Mouse (Mus musculus) C2C12 (cell line): ENCODE measurements around the gene Dnah6. TPM values are rescaled to one million over a fixed set of nuclear protein-coding genes. Genes with fewer than 3 reads are reported as not detected.
A peak's percentile ranks its signal among the peaks of the same experiment; 100 is the strongest.

Source experiments
- H3K27me3 ChIP-seq: one replicate; pipeline ENCODE4 v1.6.1; 2011; ENCODE audit not compliant: control insufficient read depth, insufficient read depth, insufficient read length
- H3K36me3 ChIP-seq: one replicate; pipeline ENCODE4 v1.6.1; 2011; ENCODE audit not compliant: control insufficient read depth, insufficient read depth
- H3K4me3 ChIP-seq: one replicate; pipeline ENCODE4 v1.5.1; 2011; ENCODE audit warnings: mild to moderate bottlenecking, control low read depth; ENCODE audit not compliant: poor library complexity, insufficient read depth, severe bottlenecking
- H3K79me2 ChIP-seq: one replicate; pipeline ENCODE4 v1.6.1; 2011; ENCODE audit not compliant: control insufficient read depth, insufficient read depth
- H3K79me3 ChIP-seq: one replicate; pipeline ENCODE4 v1.6.1; 2011; ENCODE audit warnings: low read depth, control low read depth
- H3ac ChIP-seq: one replicate; pipeline ENCODE3; 2011; ENCODE audit warnings: low read depth; ENCODE audit not compliant: control insufficient read depth, insufficient read length
- CEBPB ChIP-seq: IDR thresholded peaks from one replicate; pipeline ENCODE4 v1.6.1; 2011; ENCODE audit warnings: low read depth, mild to moderate bottlenecking, control low read depth, moderate library complexity
- CTCF ChIP-seq: IDR thresholded peaks from one replicate; pipeline ENCODE4 v1.5.1; 2011; ENCODE audit not compliant: control insufficient read depth, insufficient read depth, insufficient read length
- FOSL1 ChIP-seq: IDR thresholded peaks from one replicate; pipeline ENCODE4 v1.8.0; 2011; ENCODE audit warnings: mild to moderate bottlenecking, low read length; ENCODE audit not compliant: poor library complexity, insufficient read depth, severe bottlenecking
- MAX ChIP-seq: IDR thresholded peaks from one replicate; pipeline ENCODE4 v1.6.1; 2011; ENCODE audit warnings: mild to moderate bottlenecking, control low read depth
- MYOD1 ChIP-seq: IDR thresholded peaks from one replicate; pipeline ENCODE4 v1.6.1; 2011; ENCODE audit warnings: low read depth; ENCODE audit not compliant: control insufficient read depth, insufficient read length
- MYOG ChIP-seq: IDR thresholded peaks from one replicate; pipeline ENCODE4 v1.6.1; 2011; ENCODE audit not compliant: control insufficient read depth, insufficient read length; ENCODE audit errors: extremely low read depth
- USF1 ChIP-seq: IDR thresholded peaks from one replicate; pipeline ENCODE4 v1.6.1; 2011; ENCODE audit warnings: low read depth, mild to moderate bottlenecking, control low read depth, moderate library complexity
- long read RNA-seq, 2 experiments: library from polyadenylated mRNA; unstranded; transcript quantifications; one replicate each; pipeline ENCODE4 v2.0.0; 2019 to 2020
- polyA plus RNA-seq: library from polyadenylated mRNA; unstranded; fragments of >200 nt; fragmentation: generic; extraction: Trizol; gene quantifications from one replicate; pipeline ENCODE4 v1.2.1, GENCODE M21; 2012; ENCODE audit warnings: missing spikeins

Gene Dnah6
- polyA plus RNA-seq = 0.20 TPM
- long read RNA-seq, experiment 1 = 0 reads
- long read RNA-seq, experiment 2, partial matches to known transcripts = 3 of 3 reads
- long read RNA-seq, experiment 2, other reads (novel, unspliced or antisense) = 0 of 3 reads

GRCm38 (mm10) chr6:73221189-73221957 is at the start of gene Dnah6:
Gene Dnah6, minus strand, starts transcription at chr6:73221651.
- TF ChIP-seq CTCF = no peak
- TF ChIP-seq MAX = peak; percentile 27
- no peak within 1 kb of the TSS for H3K4me3 ChIP-seq
- H3K27me3 ChIP-seq = no peaks in the 10 kb centered on the region
- H3K79me2 ChIP-seq = no peaks in the 10 kb centered on the region
- no peaks in the 10 kb centered on the region for H3K79me3 ChIP-seq
- H3ac ChIP-seq = peak within 1 kb of the TSS; percentile 59
- no peaks in the 10 kb centered on the region for H3K36me3 ChIP-seq

- TF ChIP-seq USF1 = no peak
- TF ChIP-seq MYOD1 = no peak
- TF ChIP-seq CTCF = no peak
- TF ChIP-seq FOSL1 = no peak
- no peak for TF ChIP-seq MAX
- TF ChIP-seq CEBPB = no peak
- no peak for TF ChIP-seq MYOG
- no peaks in the 10 kb centered on the region for H3K79me3 ChIP-seq
- H3K36me3 ChIP-seq = peaks cover 51% of the 10 kb centered on the region
- no peaks in the 10 kb centered on the region for H3K79me2 ChIP-seq
- H3ac ChIP-seq = no peak overlapping the region
- H3K4me3 ChIP-seq = no peak overlapping the region
- no peaks in the 10 kb centered on the region for H3K27me3 ChIP-seq
These were observed 47.9 kb upstream of the Dnah6 start for GRCm38 (mm10) chr6:73269374-73269773.

- no peak overlapping the region for H3ac ChIP-seq
- no peaks in the 10 kb centered on the region for H3K79me3 ChIP-seq
- no peaks in the 10 kb centered on the region for H3K27me3 ChIP-seq
- no peak overlapping the region for H3K4me3 ChIP-seq
- TF ChIP-seq USF1 (no peak), CTCF (no peak), MAX (no peak), CEBPB (no peak), MYOG (no peak), FOSL1 (no peak), MYOD1 (no peak)
- peaks cover 46% of the 10 kb centered on the region for H3K36me3 ChIP-seq
- H3K79me2 ChIP-seq = no peaks in the 10 kb centered on the region
These were observed 46.4 kb upstream of the Dnah6 start for GRCm38 (mm10) chr6:73267738-73268311.

DNA sequence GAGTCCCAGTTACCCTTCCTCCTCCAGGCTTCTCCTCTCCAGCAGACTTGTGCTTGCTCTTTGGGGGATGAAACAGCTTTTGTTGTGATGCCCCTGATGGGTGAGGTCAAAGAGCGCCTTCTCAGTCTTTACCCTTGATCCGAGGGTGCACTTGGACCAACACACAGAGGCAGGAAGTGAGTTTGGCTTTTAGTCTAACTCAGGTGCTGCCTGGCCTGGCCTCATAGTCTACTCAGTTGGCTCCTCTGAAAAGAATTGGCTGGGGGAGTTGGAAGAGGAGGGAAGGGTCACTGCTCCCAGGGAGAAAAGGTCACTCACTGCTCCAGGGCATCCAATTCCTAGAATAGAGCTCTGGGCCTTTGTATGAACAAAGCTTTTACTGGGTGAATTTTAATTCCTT is 43.4 kb upstream of the Dnah6 start:
- H3ac ChIP-seq = no peak overlapping the region
- H3K79me3 ChIP-seq = no peaks in the 10 kb centered on the region
- H3K79me2 ChIP-seq = no peaks in the 10 kb centered on the region
- H3K4me3 ChIP-seq = no peak overlapping the region
- TF ChIP-seq CEBPB (no peak), MYOD1 (no peak), CTCF (no peak), USF1 (no peak), FOSL1 (no peak), MAX (no peak), MYOG (no peak)
- peaks cover 53% of the 10 kb centered on the region for H3K36me3 ChIP-seq
- no peaks in the 10 kb centered on the region for H3K27me3 ChIP-seq

- no peak overlapping the region for H3K4me3 ChIP-seq
- peaks cover 60% of the 10 kb centered on the region for H3K36me3 ChIP-seq
- H3K27me3 ChIP-seq = no peaks in the 10 kb centered on the region
- TF ChIP-seq MYOG (no peak), CEBPB (no peak), FOSL1 (no peak), MAX (no peak), USF1 (no peak)
- peaks cover 7% of the 10 kb centered on the region for H3K79me3 ChIP-seq
- H3ac ChIP-seq = no peak overlapping the region
- peaks cover 13% of the 10 kb centered on the region for H3K79me2 ChIP-seq
These were observed 38.7 kb upstream of the Dnah6 start for GRCm38 (mm10) chr6:73260110-73260509.

- H3K4me3 ChIP-seq = no peak overlapping the region
- H3K36me3 ChIP-seq = peaks cover 41% of the 10 kb centered on the region
- no peaks in the 10 kb centered on the region for H3K27me3 ChIP-seq
- H3ac ChIP-seq = no peak overlapping the region
- peaks cover 43% of the 10 kb centered on the region for H3K79me2 ChIP-seq
- peaks cover 31% of the 10 kb centered on the region for H3K79me3 ChIP-seq
- TF ChIP-seq CEBPB (no peak), MYOG (no peak), MAX (no peak), MYOD1 (no peak), CTCF (no peak), FOSL1 (no peak), USF1 (no peak)
These were observed 35.6 kb upstream of the Dnah6 start for GRCm38 (mm10) chr6:73257068-73257467.
